Mouse (Mus musculus): Measurements from ENCODE around the gene Ankrd17.

- no peak for TF ChIP-seq GATA1 (IDR thresholded peaks at IDR 0.05; ENCODE audit: low read length)
- TF ChIP-seq TAL1 (IDR thresholded peaks at IDR 0.05; ENCODE audit: low read length), result no peak
Measured at GRCm38 (mm10) chr5:90277443-90277842, 88.9 kb downstream of the Ankrd17 start.

Data from erythroblast, embryonic 14.5 days (primary cell).